Mouse (Mus musculus) adrenal gland, adult 18-20 months (tissue): ENCODE results near the gene Rasgef1b. TPM values are rescaled to one million over a fixed set of nuclear protein-coding genes. Genes with fewer than 3 reads are reported as not detected.

ENCODE experiments used
- DNase-seq, 2 experiments: peaks; one replicate each; pipeline ENCODE4 v3.0.0; 2021 to 2022; ENCODE audit warnings: low spot score in 2 of 2
- total RNA-seq, 2 experiments: library from RNA; stranded (reverse); gene quantifications; 1 replicate in 1 of 2; 2 replicates in 1 of 2; pipeline ENCODE4 v1.2.3; 2021

Gene Rasgef1b
- total RNA-seq, 2 experiments from 2014 or later = 10.4 to 13.3 TPM

DNA sequence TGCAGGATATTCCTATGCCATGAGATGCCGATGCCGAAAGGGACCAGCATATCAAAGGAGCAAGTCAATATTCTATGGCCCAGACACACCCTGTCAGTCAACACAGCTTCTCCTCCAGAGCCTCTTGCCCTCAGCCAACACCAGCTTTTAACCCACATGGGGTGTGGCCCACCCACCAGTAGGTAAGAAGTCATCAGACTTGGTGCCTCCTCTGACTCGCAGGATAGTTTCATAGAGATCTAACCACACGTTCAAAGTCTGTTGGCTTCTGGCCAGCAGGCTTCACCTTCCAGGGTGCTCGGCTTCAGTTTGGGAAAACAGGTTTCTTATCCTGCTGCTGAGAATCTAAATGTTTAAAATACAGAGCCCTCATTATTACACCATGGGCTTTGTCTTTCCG is 399.8 kb downstream of the Rasgef1b start:
- no peak for DNase-seq

- DNase-seq = no peak
Measured at GRCm38 (mm10) chr5:99327019-99327418, 401.8 kb downstream of the Rasgef1b start.

DNA sequence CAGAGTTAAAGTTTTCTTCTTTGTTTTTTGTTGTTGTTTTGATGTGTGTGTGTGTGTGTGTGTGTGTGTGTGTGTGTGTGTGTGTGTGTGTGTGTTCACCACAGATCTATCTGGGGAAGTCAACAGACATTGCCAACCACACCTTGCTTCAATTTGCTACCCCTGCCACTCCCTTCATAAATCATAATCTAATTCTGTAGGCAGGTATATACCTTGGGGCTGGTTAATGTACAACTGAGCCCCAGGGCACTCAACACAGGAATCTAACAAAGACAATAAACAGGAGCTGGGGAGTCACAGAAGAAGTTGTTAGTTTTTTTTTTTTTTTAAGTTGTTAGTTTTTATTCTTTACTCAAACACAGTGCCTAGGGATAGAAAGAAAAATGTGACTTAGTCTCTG is 403.6 kb downstream of the Rasgef1b start:
- DNase-seq = no peak

GRCm38 (mm10) chr5:99320783-99321182 is 408.1 kb downstream of the Rasgef1b start:
- DNase-seq = no peak

DNA sequence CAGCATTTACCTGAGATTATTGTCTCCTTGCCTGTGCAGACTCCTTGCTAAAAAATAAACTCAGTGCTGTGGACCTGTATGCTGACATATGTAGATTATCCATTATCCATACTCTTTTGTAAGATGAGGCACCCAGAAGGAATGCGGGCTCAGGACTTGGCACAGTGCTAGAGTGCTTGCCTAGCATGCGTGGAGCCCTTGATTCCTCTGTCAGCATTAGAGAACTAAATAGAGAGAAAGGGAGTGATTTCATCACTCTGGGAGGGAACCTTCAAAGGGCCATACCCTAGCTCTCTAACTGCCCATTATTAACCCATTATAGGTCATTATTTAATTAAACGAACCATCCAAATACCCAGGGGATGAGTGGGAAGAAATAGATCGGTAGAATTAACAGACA is 430.9 kb downstream of the Rasgef1b start:
- no peak for DNase-seq

DNA sequence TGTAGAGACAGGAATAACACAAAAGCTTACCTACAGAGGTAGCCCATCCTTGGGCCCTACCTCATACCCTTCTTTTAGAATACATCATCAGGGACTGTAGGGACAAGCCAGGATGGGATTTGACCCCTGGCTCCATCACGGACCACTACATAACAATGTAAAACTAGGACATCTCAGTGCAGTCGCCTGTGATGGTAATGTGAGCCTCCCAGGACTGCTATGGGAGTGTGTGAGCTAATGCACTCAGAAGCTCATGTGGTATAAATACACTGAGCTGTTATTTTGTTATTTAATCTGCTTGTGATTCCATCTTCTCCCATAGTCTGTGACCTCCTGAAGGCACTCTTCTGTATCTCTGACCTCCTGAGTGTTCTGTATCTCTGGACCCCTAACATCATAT is 432.5 kb downstream of the Rasgef1b start:
- DNase-seq = no peak

- no peak for DNase-seq
Measured at GRCm38 (mm10) chr5:99292287-99292851, 436.5 kb downstream of the Rasgef1b start.

DNA sequence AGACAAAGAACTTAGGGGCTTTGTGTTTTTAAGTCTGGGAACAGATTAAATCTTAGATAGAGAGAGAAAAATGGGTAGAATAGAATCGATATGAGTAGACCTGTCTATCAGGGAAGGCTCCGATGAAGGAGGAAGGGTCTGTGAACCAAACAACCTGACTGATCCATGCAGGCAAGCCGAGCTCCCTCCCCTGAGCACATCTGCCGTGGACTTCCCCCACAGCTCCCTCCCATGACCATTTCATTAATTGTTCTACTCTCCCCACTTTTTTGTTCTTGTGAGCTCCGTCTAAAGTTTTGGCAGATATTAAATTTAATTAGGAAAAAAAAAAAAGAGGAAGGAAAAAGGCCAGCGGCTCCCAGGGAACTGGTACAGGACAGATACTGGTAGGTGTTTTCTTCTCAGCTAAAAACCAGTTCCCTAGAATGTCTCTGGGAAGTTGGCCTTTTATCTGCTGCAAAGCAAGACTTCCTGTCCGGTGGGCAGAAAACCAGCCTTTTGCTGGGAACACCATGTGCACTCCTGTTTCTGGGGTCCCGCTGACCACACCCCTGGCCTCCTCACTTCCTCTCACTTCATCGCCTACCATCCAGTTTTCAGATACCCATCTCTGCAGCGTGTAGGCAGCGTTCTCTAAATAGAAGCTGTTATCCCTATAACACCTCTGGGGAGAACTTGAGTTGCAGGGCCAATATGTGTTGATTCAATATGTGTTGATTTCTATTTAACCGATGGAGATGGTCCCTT is 437.6 kb downstream of the Rasgef1b start:
- DNase-seq = no peak

DNA sequence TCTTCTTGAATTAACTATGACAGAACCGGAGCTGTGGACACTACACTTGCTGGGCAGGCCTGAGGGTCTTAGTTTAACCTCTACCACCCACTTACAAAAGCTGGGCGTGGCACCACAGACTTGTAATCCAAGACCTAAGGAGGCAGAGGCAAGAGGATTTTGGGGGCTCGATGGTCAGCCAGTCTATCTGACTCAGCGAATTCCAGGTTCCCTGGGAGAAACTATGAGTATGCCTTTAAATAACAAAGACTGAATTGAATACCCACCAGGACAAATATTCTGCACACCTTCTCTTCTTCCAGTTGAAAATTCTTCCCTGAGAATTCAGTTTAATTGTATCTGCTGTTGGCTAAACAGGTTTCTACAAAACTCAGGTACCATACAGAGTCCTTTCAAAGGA is 440.6 kb downstream of the Rasgef1b start:
- DNase-seq = no peak

DNA sequence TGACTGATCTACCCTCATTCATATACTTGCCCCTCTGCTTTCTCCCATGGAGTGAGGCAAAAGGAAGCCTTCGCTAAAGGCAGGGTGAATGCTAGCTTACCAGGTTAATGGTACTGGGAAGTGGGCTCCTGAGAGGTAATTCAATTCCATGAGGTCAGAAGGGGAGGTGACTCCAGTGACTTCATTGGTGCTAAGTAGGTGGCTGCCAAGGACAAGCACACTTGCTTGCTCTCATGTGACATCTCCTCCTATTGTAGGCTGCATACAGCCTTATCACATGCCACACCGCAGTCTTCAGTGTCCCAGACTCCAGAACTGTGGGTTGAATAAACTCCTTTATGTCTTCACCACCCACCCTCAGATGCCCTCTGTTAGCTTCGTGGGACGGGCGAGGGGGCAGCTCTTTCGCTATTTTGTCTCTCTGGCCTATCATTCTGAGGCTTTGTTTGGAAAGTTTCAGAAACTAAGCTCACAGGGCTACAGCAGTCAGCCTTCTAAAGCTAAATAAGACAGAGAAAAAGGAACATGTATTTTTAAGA is 441.1 kb downstream of the Rasgef1b start:
- no peak for DNase-seq

DNA sequence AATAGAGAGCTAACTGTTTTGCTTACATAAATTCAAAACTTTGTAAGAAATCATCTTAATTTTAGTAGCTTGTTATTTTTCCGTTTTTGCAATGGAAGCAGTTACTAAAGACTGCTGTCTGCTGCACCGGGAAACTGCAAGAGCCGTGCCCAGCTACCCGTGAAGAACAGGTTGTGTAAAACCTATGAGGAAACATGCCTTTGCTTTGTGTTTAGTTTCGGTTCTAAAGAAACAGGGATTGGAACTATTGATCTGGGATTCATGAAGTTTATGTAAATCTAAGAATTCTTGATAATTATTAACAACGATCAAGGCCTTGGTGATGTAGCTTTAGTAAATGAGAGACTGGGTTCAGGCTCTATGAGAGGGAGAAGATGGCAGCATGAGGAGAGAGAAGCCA is 442.3 kb downstream of the Rasgef1b start:
- DNase-seq = no peak

GRCm38 (mm10) chr5:99286024-99286423 is 442.8 kb downstream of the Rasgef1b start:
- no peak for DNase-seq

DNA sequence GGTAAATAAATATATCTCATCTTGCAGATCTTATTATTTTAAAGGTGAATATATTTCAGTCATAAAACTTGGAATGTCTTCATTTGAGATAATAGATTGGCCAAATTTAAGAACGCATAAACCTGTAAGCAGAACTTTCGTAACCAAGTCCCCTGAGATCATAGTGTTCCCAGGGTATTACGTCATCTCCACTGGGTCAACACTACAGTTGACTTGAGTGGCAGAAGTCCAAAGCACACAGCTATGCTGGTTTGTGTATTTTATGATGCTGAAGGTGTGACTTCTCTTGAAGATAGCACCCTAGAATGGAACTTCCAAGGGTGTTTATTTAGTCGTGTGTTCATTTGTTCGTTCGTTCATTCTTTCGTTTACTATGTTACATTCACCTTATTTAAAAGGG is 444.5 kb downstream of the Rasgef1b start:
- DNase-seq = no peak

DNA sequence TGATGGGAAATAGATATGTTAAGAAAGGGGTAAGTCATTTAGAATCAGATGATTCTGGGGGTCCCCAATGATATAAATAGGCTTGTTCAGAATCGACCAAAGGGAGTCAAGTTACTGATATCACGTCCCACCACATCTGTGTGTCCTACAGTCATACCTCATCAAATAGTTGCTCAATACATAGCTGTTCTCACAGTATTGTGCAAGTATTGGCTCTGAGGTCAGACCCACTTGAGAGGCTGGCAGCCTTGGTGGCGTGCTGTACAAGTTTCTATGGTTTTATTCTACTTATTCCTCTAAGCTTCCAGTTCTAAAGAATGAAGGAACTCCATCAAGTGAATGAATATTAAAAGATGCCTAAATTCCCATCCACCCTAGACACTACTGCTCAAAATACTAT is 445.2 kb downstream of the Rasgef1b start:
- DNase-seq = no peak

DNA sequence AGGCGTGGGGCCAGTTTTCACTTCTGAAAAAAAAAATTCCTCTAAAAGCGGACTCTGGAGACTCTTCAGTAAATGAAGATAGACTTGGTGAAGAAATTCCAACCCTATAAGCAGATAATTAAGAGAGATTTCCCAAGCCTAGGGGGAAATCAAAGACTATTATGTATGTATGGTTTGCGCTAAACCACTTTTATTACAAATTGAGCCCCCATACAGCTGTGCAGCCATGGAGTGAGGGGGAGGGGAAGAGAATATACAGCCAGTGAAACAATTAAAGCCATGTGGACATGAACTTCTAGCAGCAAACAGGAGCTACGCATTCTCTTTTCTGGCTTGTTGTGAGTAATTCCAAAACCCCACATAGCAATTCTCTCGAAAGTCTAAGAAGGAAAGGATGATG is 448.3 kb downstream of the Rasgef1b start:
- DNase-seq = no peak

GRCm38 (mm10) chr5:99279016-99279757 is 449.7 kb downstream of the Rasgef1b start:
- DNase-seq = no peak

GRCm38 (mm10) chr5:99278364-99278763 is 450.5 kb downstream of the Rasgef1b start:
- DNase-seq = no peak

DNA sequence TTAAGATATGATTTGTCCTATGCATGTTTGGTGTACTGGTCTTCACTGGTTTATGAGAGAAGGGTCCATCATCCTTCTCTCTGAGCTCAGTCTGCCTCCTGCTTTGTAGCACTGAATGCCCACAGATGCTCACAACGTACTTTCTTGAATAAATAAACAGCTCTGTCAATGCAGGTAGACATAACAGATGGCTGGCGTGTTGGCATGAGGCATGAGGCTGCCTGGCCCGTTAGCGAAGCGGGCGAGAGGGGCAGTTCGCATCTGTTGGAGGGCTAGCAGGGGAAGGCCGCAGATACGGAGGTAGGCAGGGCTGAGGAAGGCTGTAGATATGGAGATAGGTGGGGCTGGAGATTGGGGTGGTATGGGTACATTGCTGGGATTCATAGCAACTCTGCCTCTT is 451.3 kb downstream of the Rasgef1b start:
- DNase-seq = no peak

DNA sequence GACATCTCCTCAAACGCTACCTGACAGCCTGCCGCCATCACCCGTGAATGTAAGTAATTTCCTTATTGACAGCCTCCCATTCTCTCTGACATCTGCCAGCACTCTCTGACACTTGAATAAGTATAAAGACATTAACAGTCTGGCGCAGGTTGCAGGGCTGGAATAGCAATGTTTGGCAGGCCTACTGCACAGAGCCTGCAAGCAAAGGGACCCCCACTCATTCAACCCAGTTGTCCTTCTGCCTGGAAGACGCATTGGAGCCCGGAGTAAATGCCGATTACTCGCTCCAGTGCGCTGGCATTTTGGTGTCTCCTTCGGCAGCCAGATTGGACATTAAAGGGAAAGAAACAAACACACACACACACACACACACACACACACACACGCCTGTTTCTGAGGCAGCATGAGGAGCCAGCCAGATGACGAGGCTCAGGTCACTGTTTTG is 454.7 kb downstream of the Rasgef1b start:
- no peak for DNase-seq

DNA sequence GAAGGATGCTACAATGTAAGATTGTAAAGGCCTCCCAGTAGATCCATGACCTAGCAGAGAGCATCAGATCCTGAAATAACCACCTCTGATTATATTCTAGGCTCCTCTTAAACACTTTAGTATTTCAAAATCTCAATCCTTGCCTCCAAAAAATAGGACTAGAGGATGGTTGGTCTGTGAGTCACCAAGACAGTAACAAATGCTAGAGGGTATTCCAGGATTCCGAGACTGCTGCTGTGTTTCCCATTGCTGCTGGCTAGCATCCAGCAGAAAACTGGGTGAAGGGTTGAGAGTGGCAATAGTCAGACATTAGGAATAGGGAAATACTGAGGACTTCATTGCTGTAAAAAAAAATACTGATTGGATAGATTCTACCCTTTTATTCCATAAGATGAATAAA is 457.3 kb downstream of the Rasgef1b start:
- DNase-seq = no peak

DNA sequence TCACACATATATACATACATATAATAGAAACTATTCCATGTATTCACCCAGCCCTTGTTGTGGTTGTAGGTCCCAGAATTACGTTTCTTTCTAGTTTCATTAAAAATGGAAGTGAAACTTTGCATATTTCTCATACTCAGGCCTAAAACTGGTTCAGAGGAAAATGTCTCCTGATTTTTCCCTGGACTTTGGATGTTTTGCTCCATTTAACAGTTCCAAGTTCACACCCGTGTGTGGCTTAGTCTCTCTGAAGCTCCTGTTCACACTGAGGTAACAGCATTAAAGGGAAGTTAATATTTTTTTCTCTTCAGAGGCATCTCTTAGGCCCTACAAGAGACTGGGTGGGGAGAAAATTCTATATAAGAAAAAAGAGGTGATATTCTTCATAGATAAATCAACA is 459.7 kb downstream of the Rasgef1b start:
- no peak for DNase-seq

- DNase-seq = no peak
Measured at GRCm38 (mm10) chr5:99267338-99267737, 461.5 kb downstream of the Rasgef1b start.
